Mouse (Mus musculus) stomach, embryonic 16.5 days (tissue): ENCODE measurements around the gene Mog. TPM values are rescaled to one million over a fixed set of nuclear protein-coding genes. Genes with fewer than 3 reads are reported as not detected.

Source experiments
- ATAC-seq: fragments of 200-750 bp; cut with Nextera tagmentation; 2 replicates; pipeline ENCODE4 v1.8.0; 2017; ENCODE audit warnings: moderate number of reproducible peaks, moderate TSS enrichment; ENCODE audit not compliant: insufficient read depth, low FRiP score
- H3K27ac ChIP-seq: fragments of 300-500 bp; sonication (generic); 2 replicates; pipeline ENCODE4 v1.5.1; 2014; ENCODE audit warnings: low read length
- H3K27me3 ChIP-seq: fragments of 300-500 bp; sonication (generic); 2 replicates; pipeline ENCODE4 v1.6.1; 2014; ENCODE audit warnings: low read length, control low read depth, mixed read lengths; ENCODE audit not compliant: control insufficient read depth, insufficient read depth
- H3K36me3 ChIP-seq: fragments of 300-500 bp; sonication (generic); 2 replicates; pipeline ENCODE4 v1.6.1; 2014; ENCODE audit warnings: low read length; ENCODE audit not compliant: control insufficient read depth, insufficient read depth
- H3K4me1 ChIP-seq: fragments of 300-500 bp; sonication (generic); 2 replicates; pipeline ENCODE4 v1.6.1; 2014; ENCODE audit warnings: low read length, control low read depth, mixed read lengths; ENCODE audit not compliant: control insufficient read depth, insufficient read depth
- H3K4me2 ChIP-seq: fragments of 300-500 bp; sonication (generic); 2 replicates; pipeline ENCODE4 v1.6.1; 2014; ENCODE audit warnings: low read depth, low read length, mixed read lengths
- H3K4me3 ChIP-seq: fragments of 300-500 bp; sonication (generic); replicated peaks from 2 replicates; pipeline ENCODE4 v1.5.1; 2014; ENCODE audit warnings: mild to moderate bottlenecking, low read length
- H3K9ac ChIP-seq: fragments of 300-500 bp; sonication (generic); 2 replicates; pipeline ENCODE4 v1.6.1; 2014; ENCODE audit warnings: low read length
- H3K9me3 ChIP-seq: fragments of 300-500 bp; sonication (generic); replicated peaks from 2 replicates; pipeline ENCODE4 v1.6.1; 2016; ENCODE audit warnings: low read length, control low read depth; ENCODE audit not compliant: control insufficient read depth
- WGBS: fragments of 180-500 bp; shearing (Covaris S2); extraction: QIAGEN DNeasy Blood & Tissue Kit; methylation state at CpG from one replicate; pipeline ENCODE4 v1.1.7; 2014; 5-methylcytosine and 5-hydroxymethylcytosine counted together
- polyA plus RNA-seq: library from polyadenylated mRNA; unstranded; fragments of >200 nt; fragmentation: Nextera tagmentation; extraction: Ambion mirVana; gene quantifications from 2 replicates; pipeline ENCODE4 v1.2.1, GENCODE M21; 2015

Mog gene
- 0.21 TPM in 1 of 2 replicates, not detected in the other for polyA plus RNA-seq

GRCm38 (mm10) chr17:37022628-37023576 lies at the start of gene Mog:
TSS of gene Mog (minus strand) at chr17:37023398.
- Histone ChIP-seq H3K27ac (no peak within 1 kb of the TSS), H3K4me1 (no peaks in the 10 kb centered on the region), H3K4me3 (no peak within 1 kb of the TSS), H3K36me3 (no peaks in the 10 kb centered on the region), H3K4me2 (no peak within 1 kb of the TSS), H3K9ac (no peak within 1 kb of the TSS), H3K27me3 (no peaks in the 10 kb centered on the region), H3K9me3 (no peaks in the 10 kb centered on the region)
- ATAC-seq: no peak
- WGBS: 68% methylated on average over 9 of the region's 9 CpGs

GRCm38 (mm10) chr17:37072730-37073276 lies 49.6 kb upstream of the Mog start:
- H3K9me3 ChIP-seq: no peaks in the 10 kb centered on the region

GRCm38 (mm10) chr17:37072080-37072729 lies 49.0 kb upstream of the Mog start:
- Histone ChIP-seq H3K9me3 (no peaks in the 10 kb centered on the region), H3K4me3 (no peak overlapping the region), H3K4me1 (no peaks in the 10 kb centered on the region), H3K27me3 (no peaks in the 10 kb centered on the region), H3K27ac (no peak overlapping the region), H3K9ac (no peak overlapping the region), H3K36me3 (peaks cover 20% of the 10 kb centered on the region; the same call in 1 of the 2 replicates), H3K4me2 (no peak overlapping the region)
- WGBS: 89% methylated on average over 12 of the region's 12 CpGs
- ATAC-seq: no peak

More at GRCm38 (mm10) chr17:37072730-37073276, 49.6 kb upstream of the Mog start:
- Histone ChIP-seq H3K4me3 (no peak overlapping the region), H3K27me3 (no peaks in the 10 kb centered on the region), H3K27ac (no peak overlapping the region), H3K4me2 (no peak overlapping the region), H3K9ac (no peak overlapping the region), H3K36me3 (peaks cover 20% of the 10 kb centered on the region; the same call in 1 of the 2 replicates), H3K4me1 (no peaks in the 10 kb centered on the region)
- ATAC-seq: no peak
- 69% methylated on average over 11 of the region's 11 CpGs for WGBS

GRCm38 (mm10) chr17:37070121-37070520 lies 46.9 kb upstream of the Mog start:
- WGBS: 83% methylated on average over 8 of the region's 8 CpGs
- Histone ChIP-seq H3K36me3 (peaks cover 20% of the 10 kb centered on the region; the same call in 1 of the 2 replicates), H3K4me3 (no peak overlapping the region), H3K27me3 (no peaks in the 10 kb centered on the region), H3K9ac (no peak overlapping the region), H3K9me3 (no peaks in the 10 kb centered on the region), H3K27ac (no peak overlapping the region), H3K4me1 (no peaks in the 10 kb centered on the region), H3K4me2 (no peak overlapping the region)
- no peak for ATAC-seq

- no peak for ATAC-seq
- Histone ChIP-seq H3K27me3 (no peaks in the 10 kb centered on the region), H3K36me3 (peaks cover 20% of the 10 kb centered on the region; the same call in 1 of the 2 replicates), H3K9me3 (no peaks in the 10 kb centered on the region), H3K4me2 (no peak overlapping the region), H3K27ac (no peak overlapping the region), H3K4me3 (no peak overlapping the region), H3K9ac (no peak overlapping the region), H3K4me1 (no peaks in the 10 kb centered on the region)
- WGBS: 96% methylated on average over 1 of the region's 1 CpGs
These were observed 44.7 kb upstream of the Mog start for GRCm38 (mm10) chr17:37067861-37068260.

- Histone ChIP-seq H3K27ac (no peak overlapping the region), H3K4me1 (no peaks in the 10 kb centered on the region), H3K36me3 (peaks cover 14% of the 10 kb centered on the region; the same call in 1 of the 2 replicates), H3K4me3 (no peak overlapping the region), H3K9me3 (no peaks in the 10 kb centered on the region), H3K27me3 (no peaks in the 10 kb centered on the region), H3K4me2 (no peak overlapping the region), H3K9ac (no peak overlapping the region)
- ATAC-seq: no peak
- WGBS: 92% methylated on average over 2 of the region's 2 CpGs
These were observed 42.8 kb upstream of the Mog start for GRCm38 (mm10) chr17:37065993-37066392.

GRCm38 (mm10) chr17:37063686-37064495 lies 40.7 kb upstream of the Mog start:
- no peak overlapping the region for H3K4me2 ChIP-seq
- H3K36me3 ChIP-seq: no peaks in the 10 kb centered on the region; the same call in 1 of the 2 replicates
- no peak for ATAC-seq
- WGBS: 81% methylated on average over 11 of the region's 11 CpGs
- H3K27ac ChIP-seq: no peak overlapping the region
- no peaks in the 10 kb centered on the region for H3K9me3 ChIP-seq
- no peaks in the 10 kb centered on the region for H3K4me1 ChIP-seq
- no peak overlapping the region for H3K4me3 ChIP-seq
- H3K27me3 ChIP-seq: no peaks in the 10 kb centered on the region
- no peak overlapping the region for H3K9ac ChIP-seq

- H3K4me1 ChIP-seq: no peaks in the 10 kb centered on the region
- no peaks in the 10 kb centered on the region; the same call in 1 of the 2 replicates for H3K36me3 ChIP-seq
- no peak for ATAC-seq
- H3K27me3 ChIP-seq: no peaks in the 10 kb centered on the region
- 79% methylated on average over 10 of the region's 10 CpGs for WGBS
- no peak overlapping the region for H3K4me3 ChIP-seq
- no peak overlapping the region for H3K4me2 ChIP-seq
- no peak overlapping the region for H3K27ac ChIP-seq
- H3K9me3 ChIP-seq: no peaks in the 10 kb centered on the region
- no peak overlapping the region for H3K9ac ChIP-seq
These were observed 39.9 kb upstream of the Mog start for GRCm38 (mm10) chr17:37063063-37063462.
